Mouse (Mus musculus) hematopoietic stem cell, adult 5-6 weeks (primary cell): ENCODE measurements at regions not wholly inside any gene's neighbourhood (a gene's known extent, or its start where the extent isn't known, plus 50 kb on each side); places are given as distances from the start of the nearest gene placed in this dataset.

Experiments used
- ATAC-seq, 2 experiments: fragments of 125-278 bp in 1 of 2; replicated peaks in 1 of 2; 2 replicates each; pipeline ENCODE4 v1.8.0; 2016 to 2017; ENCODE audit warnings: inconsistent platforms in 2 of 2, mild to moderate bottlenecking in 2 of 2, moderate number of reproducible peaks in 2 of 2, low read depth in 1 of 2, moderate TSS enrichment in 1 of 2; ENCODE audit not compliant: low FRiP score in 2 of 2, poor library complexity in 2 of 2, severe bottlenecking in 2 of 2, insufficient read depth in 1 of 2, low TSS enrichment in 1 of 2

DNA sequence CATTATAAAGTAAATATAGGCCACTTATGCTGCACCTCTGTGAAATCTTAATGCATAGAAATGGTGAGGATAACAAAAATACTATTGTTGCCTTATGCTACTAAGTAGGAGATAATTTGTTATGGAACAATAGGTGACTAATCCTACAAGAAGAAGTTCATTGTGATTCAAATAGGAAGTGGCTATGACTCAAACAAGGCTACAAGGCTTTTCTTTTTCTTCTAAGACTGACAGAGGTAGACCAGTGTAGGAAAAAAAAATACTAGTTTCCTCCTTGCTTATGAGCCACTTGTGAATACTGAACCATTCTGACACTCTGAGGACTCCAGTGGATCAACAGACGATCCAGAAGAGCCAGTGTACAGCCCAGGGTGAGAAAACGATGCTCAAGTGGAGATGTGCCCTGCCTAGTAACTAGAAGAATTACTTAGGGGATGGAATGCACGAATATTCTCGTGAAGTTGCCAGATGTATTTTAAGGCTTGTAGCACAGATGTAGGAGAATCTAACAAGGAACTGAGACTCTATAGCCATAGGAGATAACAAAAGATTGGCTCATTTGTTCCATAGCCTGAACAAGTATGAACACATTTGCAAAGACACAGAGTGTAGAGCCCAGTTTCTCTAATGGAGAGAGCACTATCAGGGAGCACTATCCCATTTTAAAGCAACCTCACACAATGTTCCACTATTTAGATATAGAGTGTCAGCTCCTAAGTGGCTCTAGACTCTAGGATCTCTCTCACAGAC is 60.3 kb downstream of the Fzd1 start:
- ATAC-seq: no peak

DNA sequence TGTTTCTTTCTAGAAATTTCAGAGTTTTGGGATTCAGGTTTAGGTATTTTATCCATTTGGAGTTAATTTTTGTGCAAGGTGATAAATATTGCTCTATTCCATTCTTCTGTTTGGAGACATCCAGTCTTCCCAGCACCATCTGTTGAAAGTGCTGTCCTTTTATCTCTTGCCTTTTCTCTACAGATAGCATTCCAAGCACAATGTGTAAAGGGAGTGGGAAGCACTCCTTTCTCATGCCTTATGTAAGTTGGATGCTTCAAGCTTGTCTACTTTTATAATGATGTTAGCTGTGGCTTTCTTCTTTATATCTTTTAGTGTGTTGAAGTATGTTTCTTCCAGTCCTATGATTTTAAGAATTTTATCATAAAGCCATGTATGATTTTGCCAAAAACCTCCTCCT is 61.1 kb downstream of the Fzd1 start:
- no peak for ATAC-seq

DNA sequence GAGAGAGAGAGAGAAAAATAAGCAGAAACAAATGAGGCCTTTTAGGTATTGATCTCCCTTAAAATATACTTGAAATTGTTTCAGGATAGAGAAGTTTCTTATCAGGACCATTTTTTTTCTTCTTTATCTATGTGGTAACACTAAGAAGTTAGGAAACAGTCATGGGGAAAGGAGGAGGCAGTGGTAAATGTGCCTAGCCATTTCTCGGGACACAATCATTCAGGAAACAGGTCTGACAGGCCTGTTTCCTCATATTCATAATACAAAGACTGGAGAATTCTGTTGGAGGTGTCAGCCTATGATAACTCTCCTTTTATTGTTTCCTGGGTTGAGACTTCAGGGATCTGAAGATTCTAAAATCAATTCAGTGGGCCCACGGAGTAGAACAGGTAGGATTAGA is 68.7 kb downstream of the Fzd1 start:
- ATAC-seq: 0 out of 4 replicates have a peak, but pooled peaks of 1 of the 2 experiments have one; percentile 14

DNA sequence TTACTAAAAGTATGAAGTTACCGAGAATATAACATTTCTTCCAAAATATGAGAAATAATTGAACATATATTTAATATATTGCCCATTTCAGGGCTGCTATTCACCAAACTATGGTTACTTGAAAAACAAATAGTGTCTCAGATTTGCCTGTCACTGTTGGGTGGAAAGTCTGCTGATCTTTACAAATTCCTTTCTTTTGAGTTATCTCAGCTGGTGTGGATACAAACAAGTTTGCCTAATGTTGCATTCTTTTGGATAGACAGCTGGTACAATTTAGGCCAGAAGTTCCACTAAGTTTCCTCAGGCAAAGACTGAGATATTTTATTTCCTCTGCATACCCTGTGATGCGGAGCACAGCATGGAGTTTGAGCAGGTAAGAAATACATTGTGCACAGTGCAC is 82.5 kb downstream of the Fzd1 start:
- no peak for ATAC-seq

DNA sequence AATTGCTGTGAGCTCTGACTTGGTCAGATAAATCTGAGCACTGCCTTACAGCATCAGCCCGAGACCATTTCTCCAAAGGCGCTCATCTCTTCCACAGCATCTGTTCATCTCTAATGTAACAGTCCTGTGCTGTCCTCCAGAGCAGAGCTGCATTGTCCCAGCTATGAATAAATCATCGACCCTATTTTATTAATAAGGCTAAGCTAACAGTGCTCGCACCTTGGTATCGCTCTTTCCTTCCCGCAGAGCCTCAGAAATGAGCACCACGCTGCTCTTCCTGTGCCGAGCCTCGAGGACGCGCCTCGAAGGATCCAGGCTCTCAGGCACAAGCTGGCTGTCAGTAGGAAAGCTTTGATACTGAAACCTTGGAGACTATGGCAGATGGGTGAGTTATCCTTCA is 91.5 kb downstream of the Fzd1 start:
- no peak for ATAC-seq

DNA sequence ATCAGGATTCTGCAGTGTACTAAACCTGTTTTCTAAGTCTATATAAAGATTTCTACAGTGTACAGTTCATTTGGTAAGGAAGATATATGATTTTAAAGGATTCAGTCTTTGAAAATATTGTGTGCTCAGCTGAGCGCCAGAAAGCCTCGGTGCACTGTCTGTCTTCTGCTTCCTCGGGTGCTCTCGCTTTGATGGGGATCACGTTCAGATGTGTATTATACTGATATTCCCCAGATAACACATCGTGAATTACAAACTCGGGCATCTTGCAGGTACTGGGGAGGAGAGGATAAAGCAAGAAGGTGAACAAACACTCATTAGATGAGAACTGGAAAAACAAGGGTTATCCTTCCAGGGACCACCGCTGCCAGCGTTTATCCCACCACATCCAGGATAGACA is 91.9 kb downstream of the Fzd1 start:
- ATAC-seq: no peak

DNA sequence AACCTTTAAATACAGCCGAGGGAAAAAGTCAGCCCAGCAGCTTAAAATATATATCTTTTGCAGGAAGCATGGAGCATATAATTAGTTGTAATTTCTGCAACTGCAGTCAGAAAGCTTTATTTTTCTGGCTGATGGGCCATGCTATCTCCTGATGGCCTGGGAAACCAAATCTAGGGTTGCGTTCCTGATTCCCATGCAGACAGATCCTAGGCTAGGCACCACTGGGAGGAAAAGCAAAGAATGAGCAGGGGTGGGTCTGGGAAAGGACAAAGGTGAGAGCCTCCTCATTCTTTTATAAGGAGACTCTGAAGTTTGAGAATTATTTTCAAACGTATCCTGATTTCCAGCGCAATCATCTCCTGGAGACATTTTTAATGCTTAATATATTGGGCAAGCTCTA is 92.9 kb downstream of the Fzd1 start:
- ATAC-seq: no peak

DNA sequence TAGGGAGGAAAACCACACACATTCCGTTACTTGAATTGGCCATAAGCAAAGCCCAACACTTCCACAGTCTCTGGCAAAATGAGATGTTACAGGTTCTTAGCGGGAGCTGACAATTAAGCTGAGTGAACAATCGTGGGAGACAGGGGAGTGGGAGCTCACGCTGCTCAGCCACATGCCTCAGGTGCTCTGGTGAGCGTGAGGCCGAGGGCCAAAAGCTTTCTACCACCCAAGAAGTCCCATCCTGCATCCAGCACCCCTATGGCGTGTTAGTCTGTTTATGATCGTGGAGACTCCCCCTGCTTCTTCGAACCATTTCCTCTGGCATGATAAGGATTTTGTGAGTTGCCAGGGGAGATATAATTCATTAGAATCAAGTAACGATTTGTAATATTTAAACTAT is 93.3 kb downstream of the Fzd1 start:
- no peak for ATAC-seq

DNA sequence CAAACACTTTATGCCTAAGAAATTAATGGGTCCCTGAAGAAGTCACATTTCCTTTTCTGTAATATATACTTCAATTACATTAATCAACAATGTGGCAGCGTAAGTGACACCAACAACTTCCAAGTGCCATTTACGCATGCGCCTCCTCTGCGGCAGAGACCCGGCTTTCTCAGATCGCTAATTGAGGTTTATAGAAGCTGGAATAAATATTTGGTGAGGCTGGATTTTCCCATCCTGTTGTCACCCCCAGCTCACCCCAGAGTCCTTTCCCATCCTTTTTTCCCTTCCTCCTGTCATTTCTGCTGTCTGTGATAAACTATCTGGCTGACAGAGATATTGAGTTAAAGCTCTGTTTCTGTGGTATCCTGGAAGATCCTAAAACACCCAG is 95.6 kb downstream of the Fzd1 start:
- no peak for ATAC-seq

DNA sequence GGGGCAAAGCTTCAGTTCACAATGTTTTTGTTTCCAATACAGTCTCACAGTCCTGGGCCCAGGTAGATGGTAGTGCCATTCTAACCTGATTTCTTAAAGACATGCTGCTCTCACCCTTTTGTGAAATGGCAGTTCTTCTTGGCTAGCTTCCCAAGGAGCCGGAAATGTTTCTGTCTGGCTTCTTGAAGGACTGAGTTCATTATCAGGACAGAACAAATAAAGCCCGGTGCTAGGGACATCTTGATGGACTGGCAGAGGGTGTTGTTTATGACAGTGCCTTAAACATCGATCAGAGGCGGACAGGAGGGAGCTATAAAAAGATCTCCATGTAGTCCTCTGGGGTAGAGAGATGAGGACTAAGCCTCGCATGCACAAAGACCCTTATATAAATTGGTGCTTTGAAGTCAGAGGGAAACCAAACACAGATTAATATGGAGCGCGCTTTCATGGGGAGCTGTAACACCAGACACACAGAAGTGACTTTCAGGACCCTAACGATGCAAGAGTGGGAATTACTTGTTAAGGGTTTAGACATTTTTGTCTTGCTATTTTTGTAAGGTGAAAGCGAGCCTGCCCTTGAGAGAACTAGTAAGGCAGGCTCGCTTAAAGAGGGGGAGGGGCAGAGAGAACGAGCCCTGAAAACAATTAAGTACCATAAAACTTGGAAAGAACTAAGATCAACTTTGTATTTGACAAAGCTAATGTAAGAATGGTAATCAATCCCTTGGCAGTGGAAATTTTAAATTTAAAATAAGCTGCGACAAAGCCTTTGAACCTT is 96.2 kb downstream of the Fzd1 start:
- ATAC-seq: no peak

DNA sequence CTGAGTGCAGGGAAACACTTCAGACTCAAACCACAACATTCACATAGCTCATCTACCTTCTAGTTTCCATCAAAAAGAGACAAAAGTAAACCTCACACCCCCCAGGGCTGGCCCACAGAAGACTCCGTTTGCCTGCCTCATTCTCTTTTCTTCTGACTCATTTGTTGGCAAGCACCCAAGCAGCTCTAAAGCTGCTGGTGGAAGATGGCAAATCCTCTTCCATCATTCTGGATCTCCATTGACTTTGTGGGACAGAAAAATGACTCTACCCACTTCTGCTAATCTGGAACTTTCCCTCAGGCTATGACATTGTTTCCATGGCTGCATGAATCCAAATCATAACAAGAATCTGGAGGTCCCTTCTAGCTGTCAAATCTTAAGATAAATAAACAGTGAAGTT is 99.9 kb downstream of the Fzd1 start:
- no peak for ATAC-seq

DNA sequence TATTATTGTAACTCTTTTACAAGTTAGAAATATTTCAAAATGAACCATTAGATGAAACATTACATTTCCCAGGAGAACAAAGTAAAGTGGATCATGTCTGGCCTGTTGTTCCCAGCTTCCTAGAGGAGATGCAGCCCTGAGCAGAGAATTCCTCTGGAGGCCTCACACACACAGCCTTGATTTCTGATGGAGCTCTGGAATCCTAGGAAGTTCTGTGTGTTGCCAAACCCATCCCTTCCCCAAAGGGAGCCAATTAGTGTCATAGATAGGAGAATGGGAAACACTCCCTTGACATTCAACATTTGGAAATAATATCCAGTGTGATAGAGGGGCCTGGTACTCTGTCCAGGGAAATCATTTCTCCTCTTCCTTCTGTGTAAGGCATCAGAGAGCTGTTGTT is 103.6 kb downstream of the Fzd1 start:
- ATAC-seq: no peak

DNA sequence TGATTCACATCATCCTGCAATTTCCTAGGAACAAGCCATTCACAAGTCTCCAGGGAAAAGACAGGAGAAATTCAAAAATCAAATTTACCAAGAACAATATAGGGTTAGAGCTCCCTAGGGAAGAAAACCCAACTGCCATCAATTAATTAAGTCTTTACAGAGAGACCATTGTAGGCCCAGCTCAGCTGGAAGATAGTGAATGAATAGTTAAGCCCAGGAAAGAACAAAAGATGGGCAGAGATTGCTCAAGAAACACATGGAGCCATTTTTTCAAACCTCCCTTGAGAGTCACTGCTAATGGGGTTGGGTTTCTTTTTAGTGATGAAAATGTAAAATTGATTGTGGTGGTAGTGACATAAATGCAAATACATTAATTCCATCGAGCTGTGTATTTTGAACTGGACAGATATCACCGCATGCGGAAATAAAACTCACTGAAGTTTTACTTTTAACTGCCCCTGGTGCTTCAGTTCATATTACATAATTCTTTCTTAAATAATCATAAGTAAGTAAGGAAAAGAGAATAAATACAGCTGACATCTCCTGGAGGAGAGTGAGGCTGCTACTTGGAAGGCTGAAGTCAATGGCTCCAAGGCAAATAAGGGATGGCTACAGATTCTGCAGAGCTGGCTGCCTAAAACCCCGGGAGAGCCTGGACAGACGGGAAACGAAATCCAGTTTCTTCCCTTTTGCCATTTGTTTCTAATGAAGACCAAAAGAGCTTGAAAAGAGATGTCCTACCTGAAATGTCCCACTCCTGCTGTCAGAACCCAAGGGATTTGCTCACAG is 106.5 kb downstream of the Fzd1 start:
- no peak for ATAC-seq

DNA sequence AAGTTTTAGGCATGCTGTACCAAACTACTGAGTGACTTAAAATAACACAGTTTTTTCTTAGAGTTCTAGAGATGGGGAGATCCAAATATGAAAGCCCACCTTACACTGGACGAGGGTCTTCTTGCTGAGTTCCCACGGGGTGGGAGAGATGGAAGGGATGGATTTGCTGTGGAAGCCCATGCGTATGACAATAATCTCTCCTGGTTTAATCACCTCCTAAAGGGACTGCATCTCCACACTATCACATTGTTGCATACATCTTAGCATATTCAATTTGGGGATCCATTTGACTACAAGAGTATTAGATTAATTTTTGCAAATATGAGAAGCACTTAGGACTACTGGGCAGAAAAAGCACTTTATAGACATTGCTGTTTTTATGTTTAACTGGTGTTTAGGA is 107.1 kb downstream of the Fzd1 start:
- no peak for ATAC-seq

DNA sequence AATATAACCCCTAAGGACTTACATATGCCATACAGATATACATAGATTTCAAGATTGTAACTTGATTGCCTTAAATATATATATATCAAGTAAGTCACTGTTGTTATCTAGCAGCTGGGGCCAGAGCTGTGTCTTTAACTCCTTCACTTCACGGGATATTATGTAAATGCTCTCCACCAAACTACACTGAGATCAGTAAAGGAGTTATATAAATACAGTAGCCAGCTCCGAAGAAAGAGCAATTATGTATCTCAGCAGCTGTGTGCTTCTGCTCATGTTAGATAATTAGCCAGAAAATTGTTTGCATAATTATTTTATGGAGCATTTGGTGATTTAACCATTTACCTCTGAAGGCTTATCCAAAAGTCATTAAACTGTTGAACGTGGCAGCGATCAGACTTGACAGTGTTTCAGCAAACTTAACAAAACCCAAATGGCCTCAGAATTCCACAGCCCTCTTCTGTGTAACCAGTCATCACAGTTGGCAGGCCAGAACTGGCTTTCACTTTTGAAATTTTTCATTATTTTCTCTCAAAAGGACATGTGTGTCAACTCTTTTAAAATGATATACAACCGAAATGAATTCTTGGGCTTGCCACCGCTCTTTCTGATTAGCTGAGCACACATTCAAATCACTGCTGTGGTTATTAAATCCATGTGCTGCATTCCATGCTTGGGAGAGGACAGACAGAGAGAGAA is 107.8 kb downstream of the Fzd1 start:
- ATAC-seq: no peak

DNA sequence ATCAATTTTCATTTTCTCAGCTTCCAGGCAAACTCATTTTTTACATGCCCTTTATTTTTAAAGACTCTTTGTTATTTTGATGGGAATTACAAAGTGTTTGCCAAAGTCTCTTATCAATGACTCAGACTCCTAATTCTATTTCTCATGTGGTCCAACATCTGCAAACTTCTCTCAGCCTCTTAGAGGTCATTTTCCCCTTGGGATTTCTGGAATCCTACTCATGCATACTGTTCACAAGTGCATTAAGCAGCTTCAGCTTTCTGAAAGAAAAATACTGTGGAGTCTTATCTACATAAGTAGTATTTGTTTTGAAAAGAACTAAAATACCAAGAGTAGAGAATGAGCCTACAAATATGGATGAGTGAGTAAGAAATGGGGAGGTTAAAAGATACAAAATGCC is 116.8 kb downstream of the Fzd1 start:
- no peak for ATAC-seq

DNA sequence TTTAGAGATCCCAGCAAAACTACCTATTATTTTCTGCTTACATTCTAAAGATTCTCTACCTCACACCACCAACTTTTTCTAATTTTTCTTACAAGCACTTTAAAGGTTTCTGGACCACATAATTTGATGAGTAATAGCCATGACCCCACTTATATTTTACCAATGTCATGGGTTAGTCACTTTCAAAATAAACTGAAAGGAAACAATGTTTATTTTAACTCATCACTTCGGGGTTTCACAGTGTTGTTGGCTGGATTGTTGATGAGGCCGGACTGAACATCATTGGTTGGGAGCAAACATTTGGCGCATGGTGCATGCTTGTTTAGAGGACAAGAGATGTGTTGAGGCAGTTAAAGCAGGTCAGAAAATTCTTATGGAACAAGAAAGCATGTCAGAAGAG is 124.1 kb downstream of the Fzd1 start:
- no peak for ATAC-seq

DNA sequence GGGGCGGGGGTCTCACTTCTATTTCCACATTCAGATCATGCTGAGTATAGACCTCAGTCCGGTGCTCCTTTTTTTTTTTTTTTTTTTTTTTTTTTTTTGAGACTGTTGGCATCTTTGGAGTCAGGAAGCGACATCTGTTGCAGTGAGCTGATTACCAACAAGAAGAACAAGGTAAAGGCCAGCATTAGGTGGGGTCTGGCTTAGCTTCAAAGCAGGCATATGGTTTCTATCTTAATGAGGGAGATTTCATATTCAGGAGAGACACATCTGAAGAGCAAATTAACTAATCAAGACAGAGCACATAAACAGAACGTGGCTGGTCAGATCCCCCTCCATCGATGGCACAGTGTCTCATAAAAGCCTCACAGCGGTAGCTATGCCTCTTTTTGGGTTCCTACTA is 132.6 kb downstream of the Fzd1 start:
- ATAC-seq: no peak
